Mouse (Mus musculus): ENCODE results near the gene Asap3. TPM values are rescaled to one million over a fixed set of nuclear protein-coding genes. Genes with fewer than 3 reads are reported as not detected.

Asap3 gene
- total and polyA plus RNA-seq, 2 experiments = 3.3 to 5.8 TPM

GRCm38 (mm10) chr4:136240955-136241354 lies 34.8 kb downstream of the Asap3 start:
- H3K79me2 ChIP-seq (ENCODE audit: control insufficient read depth, insufficient read depth, low read length) = no peaks in the 10 kb centered on the region
- no peak overlapping the region for H3K9ac ChIP-seq (ENCODE audit: low read depth, low read length)
- H3K27me3 ChIP-seq (ENCODE audit: control insufficient read depth, insufficient read depth, low read length) = no peaks in the 10 kb centered on the region
- DNase-seq (ENCODE audit: extremely low read depth, low read depth, low spot score) = no peak
- H3K27ac ChIP-seq (replicated peaks; ENCODE audit: insufficient read depth, low read depth, low read length) = no peak overlapping the region
- TF ChIP-seq CTCF (IDR thresholded peaks at IDR 0.05; ENCODE audit: low read depth, low read length) (no peak), POLR2A (IDR thresholded peaks at IDR 0.05; ENCODE audit: extremely low read depth, insufficient read depth, low read length) (no peak)
- H3K4me1 ChIP-seq (ENCODE audit: control insufficient read depth, insufficient read depth, low read length) = no peaks in the 10 kb centered on the region
- WGBS = 90% methylated on average over 8 of the region's 8 CpGs
- peaks cover 2% of the 10 kb centered on the region; the same call in 1 of the 2 replicates for H3K36me3 ChIP-seq (ENCODE audit: control insufficient read depth, insufficient read depth, low read length)
- no peak overlapping the region for H3K4me3 ChIP-seq (ENCODE audit: insufficient read depth, low read depth, low read length)

DNA sequence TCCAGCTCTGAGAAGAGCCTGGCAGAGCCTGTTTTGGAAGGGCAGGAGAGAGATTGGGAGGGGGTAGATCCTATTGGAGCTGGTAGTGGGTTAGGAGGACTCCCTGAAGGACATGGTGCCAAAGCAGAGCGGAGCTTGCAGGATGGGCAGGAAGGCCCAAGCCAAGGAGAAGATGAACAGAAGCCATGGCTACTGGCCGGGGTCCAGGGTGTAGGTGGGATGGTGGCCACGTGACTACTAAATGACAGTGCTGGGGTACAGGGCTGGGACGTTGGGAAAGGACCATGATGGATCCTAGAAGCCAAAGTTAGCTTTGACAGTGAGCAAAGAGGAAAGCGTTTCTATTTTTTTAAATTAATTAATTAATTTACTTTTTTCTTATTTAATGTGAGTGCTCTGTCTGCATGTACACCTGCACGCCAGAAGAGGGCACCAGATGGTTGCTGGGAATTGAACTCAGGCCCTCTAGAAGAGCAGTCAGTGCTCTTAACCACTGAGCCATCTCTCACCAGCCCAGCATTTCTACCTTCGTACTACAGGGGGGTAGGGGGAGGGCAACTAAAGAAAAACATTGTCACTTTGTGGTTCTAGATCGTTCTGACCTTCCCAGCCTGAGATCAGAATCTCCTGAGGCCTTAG lies 36.0 kb downstream of the Asap3 start:
- Histone ChIP-seq H3K27me3 (ENCODE audit: control insufficient read depth, insufficient read depth, low read length) (no peaks in the 10 kb centered on the region), H3K27ac (replicated peaks; ENCODE audit: insufficient read depth, low read depth, low read length) (no peak overlapping the region)
- 66% methylated on average over 8 of the region's 8 CpGs for WGBS

GRCm38 (mm10) chr4:136242728-136243127 lies 36.6 kb downstream of the Asap3 start:
- no peaks in the 10 kb centered on the region for H3K79me2 ChIP-seq (ENCODE audit: control insufficient read depth, insufficient read depth, low read length)
- no peak overlapping the region for H3K4me3 ChIP-seq (ENCODE audit: insufficient read depth, low read depth, low read length)
- H3K4me1 ChIP-seq (ENCODE audit: control insufficient read depth, insufficient read depth, low read length) = peaks cover 9% of the 10 kb centered on the region
- no peak overlapping the region for H3K9ac ChIP-seq (ENCODE audit: low read depth, low read length)
- H3K27me3 ChIP-seq (ENCODE audit: control insufficient read depth, insufficient read depth, low read length) = no peaks in the 10 kb centered on the region
- no peak for DNase-seq (ENCODE audit: extremely low read depth, low read depth, low spot score)
- H3K27ac ChIP-seq (replicated peaks; ENCODE audit: insufficient read depth, low read depth, low read length) = no peak overlapping the region
- H3K36me3 ChIP-seq (ENCODE audit: control insufficient read depth, insufficient read depth, low read length) = peaks cover 2% of the 10 kb centered on the region; the same call in 1 of the 2 replicates
- TF ChIP-seq POLR2A (IDR thresholded peaks at IDR 0.05; ENCODE audit: extremely low read depth, insufficient read depth, low read length) (no peak), CTCF (IDR thresholded peaks at IDR 0.05; ENCODE audit: low read depth, low read length) (no peak)
- WGBS = 90% methylated on average over 7 of the region's 7 CpGs

More for the DNA sequence above, 36.0 kb downstream of the Asap3 start:
- H3K9ac ChIP-seq (ENCODE audit: low read depth, low read length) = no peak overlapping the region
- H3K36me3 ChIP-seq (ENCODE audit: control insufficient read depth, insufficient read depth, low read length) = peaks cover 2% of the 10 kb centered on the region; the same call in 1 of the 2 replicates
- H3K4me1 ChIP-seq (ENCODE audit: control insufficient read depth, insufficient read depth, low read length) = peaks cover 5% of the 10 kb centered on the region
- H3K79me2 ChIP-seq (ENCODE audit: control insufficient read depth, insufficient read depth, low read length) = no peaks in the 10 kb centered on the region
- DNase-seq (ENCODE audit: extremely low read depth, low read depth, low spot score) = no peak
- TF ChIP-seq POLR2A (IDR thresholded peaks at IDR 0.05; ENCODE audit: extremely low read depth, insufficient read depth, low read length) (no peak), CTCF (IDR thresholded peaks at IDR 0.05; ENCODE audit: low read depth, low read length) (peak; percentile 57)
- H3K4me3 ChIP-seq (ENCODE audit: insufficient read depth, low read depth, low read length) = no peak overlapping the region

DNA sequence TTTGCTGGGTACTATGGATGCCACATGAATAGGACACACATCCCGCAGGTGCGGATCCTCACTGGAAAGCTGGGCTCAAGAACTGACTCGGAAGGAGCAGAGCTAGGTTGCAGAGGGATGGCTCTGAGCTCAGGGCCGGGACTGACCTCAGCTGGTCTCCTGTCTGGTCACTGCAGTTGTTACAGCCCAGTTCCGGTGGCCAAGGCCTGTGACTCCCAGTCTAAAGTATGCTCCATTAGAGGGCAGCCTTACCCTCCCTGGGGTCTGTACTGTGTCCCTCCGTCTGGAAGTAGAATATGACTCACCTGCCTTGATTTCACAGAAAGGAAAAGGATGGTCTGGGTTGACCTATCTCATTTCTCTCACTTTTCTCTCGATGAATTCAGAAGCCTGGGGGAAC lies 38.0 kb downstream of the Asap3 start:
- Histone ChIP-seq H3K27me3 (ENCODE audit: control insufficient read depth, insufficient read depth, low read length) (no peaks in the 10 kb centered on the region), H3K4me1 (ENCODE audit: control insufficient read depth, insufficient read depth, low read length) (peaks cover 9% of the 10 kb centered on the region), H3K79me2 (ENCODE audit: control insufficient read depth, insufficient read depth, low read length) (no peaks in the 10 kb centered on the region), H3K36me3 (ENCODE audit: control insufficient read depth, insufficient read depth, low read length) (peaks cover 2% of the 10 kb centered on the region; the same call in 1 of the 2 replicates), H3K9ac (ENCODE audit: low read depth, low read length) (no peak overlapping the region), H3K27ac (replicated peaks; ENCODE audit: insufficient read depth, low read depth, low read length) (no peak overlapping the region), H3K4me3 (ENCODE audit: insufficient read depth, low read depth, low read length) (no peak overlapping the region)
- WGBS = 87% methylated on average over 7 of the region's 7 CpGs
- TF ChIP-seq POLR2A (IDR thresholded peaks at IDR 0.05; ENCODE audit: extremely low read depth, insufficient read depth, low read length) = no peak
- TF ChIP-seq CTCF (IDR thresholded peaks at IDR 0.05; ENCODE audit: low read depth, low read length) = no peak
- DNase-seq (ENCODE audit: extremely low read depth, low read depth, low spot score) = no peak

- H3K4me3 ChIP-seq (ENCODE audit: insufficient read depth, low read depth, low read length) = no peak overlapping the region
- peaks cover 19% of the 10 kb centered on the region for H3K4me1 ChIP-seq (ENCODE audit: control insufficient read depth, insufficient read depth, low read length)
- no peaks in the 10 kb centered on the region for H3K27me3 ChIP-seq (ENCODE audit: control insufficient read depth, insufficient read depth, low read length)
- H3K9ac ChIP-seq (ENCODE audit: low read depth, low read length) = no peak overlapping the region
- no peak overlapping the region for H3K27ac ChIP-seq (replicated peaks; ENCODE audit: insufficient read depth, low read depth, low read length)
- DNase-seq (ENCODE audit: extremely low read depth, low read depth, low spot score) = no peak
- no peak for TF ChIP-seq CTCF (IDR thresholded peaks at IDR 0.05; ENCODE audit: low read depth, low read length)
- TF ChIP-seq POLR2A (IDR thresholded peaks at IDR 0.05; ENCODE audit: extremely low read depth, insufficient read depth, low read length) = no peak
- 55% methylated on average over 5 of the region's 5 CpGs for WGBS
- H3K36me3 ChIP-seq (ENCODE audit: control insufficient read depth, insufficient read depth, low read length) = peaks cover 2% of the 10 kb centered on the region; the same call in 1 of the 2 replicates
- H3K79me2 ChIP-seq (ENCODE audit: control insufficient read depth, insufficient read depth, low read length) = no peaks in the 10 kb centered on the region
These were observed 39.5 kb downstream of the Asap3 start for GRCm38 (mm10) chr4:136245681-136246080.

DNA sequence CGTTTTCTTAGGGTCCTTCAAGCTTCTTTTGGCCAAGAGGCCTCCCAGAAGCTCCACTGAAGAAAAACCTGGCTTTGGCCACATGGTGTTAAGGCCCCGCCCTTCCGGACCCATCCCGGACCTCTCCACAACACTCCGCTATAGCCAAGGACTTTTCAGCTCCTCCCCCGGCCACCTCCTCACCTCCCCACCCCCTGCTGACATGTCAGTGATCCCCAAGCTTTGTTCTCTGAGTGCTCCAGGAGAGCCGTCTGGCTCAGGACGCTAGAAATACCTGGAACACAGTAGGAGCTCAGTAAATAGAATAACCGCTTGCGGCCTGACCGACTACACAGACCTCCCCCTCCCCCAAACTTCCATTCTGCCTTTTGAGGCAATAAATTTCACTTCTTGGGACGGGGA lies 40.4 kb downstream of the Asap3 start:
- no peak overlapping the region for H3K4me3 ChIP-seq (ENCODE audit: insufficient read depth, low read depth, low read length)
- WGBS = 11% methylated on average over 12 of the region's 12 CpGs
- 0 out of 2 replicates have a peak overlapping the region, but pooled peaks have one; percentile 18 for H3K9ac ChIP-seq (ENCODE audit: low read depth, low read length)
- H3K27me3 ChIP-seq (ENCODE audit: control insufficient read depth, insufficient read depth, low read length) = no peaks in the 10 kb centered on the region
- TF ChIP-seq POLR2A (IDR thresholded peaks at IDR 0.05; ENCODE audit: extremely low read depth, insufficient read depth, low read length) (no peak), CTCF (IDR thresholded peaks at IDR 0.05; ENCODE audit: low read depth, low read length) (no peak)
- DNase-seq (ENCODE audit: extremely low read depth, low read depth, low spot score) = peak; percentile 73
- no peaks in the 10 kb centered on the region for H3K79me2 ChIP-seq (ENCODE audit: control insufficient read depth, insufficient read depth, low read length)
- peaks cover 19% of the 10 kb centered on the region for H3K4me1 ChIP-seq (ENCODE audit: control insufficient read depth, insufficient read depth, low read length)
- H3K27ac ChIP-seq (replicated peaks; ENCODE audit: insufficient read depth, low read depth, low read length) = no peak overlapping the region
- peaks cover 2% of the 10 kb centered on the region; the same call in 1 of the 2 replicates for H3K36me3 ChIP-seq (ENCODE audit: control insufficient read depth, insufficient read depth, low read length)

Measured in liver, adult 2 months (tissue).